Mouse (Mus musculus): ENCODE results near the gene Pcbp4.

Gene Pcbp4

DNA sequence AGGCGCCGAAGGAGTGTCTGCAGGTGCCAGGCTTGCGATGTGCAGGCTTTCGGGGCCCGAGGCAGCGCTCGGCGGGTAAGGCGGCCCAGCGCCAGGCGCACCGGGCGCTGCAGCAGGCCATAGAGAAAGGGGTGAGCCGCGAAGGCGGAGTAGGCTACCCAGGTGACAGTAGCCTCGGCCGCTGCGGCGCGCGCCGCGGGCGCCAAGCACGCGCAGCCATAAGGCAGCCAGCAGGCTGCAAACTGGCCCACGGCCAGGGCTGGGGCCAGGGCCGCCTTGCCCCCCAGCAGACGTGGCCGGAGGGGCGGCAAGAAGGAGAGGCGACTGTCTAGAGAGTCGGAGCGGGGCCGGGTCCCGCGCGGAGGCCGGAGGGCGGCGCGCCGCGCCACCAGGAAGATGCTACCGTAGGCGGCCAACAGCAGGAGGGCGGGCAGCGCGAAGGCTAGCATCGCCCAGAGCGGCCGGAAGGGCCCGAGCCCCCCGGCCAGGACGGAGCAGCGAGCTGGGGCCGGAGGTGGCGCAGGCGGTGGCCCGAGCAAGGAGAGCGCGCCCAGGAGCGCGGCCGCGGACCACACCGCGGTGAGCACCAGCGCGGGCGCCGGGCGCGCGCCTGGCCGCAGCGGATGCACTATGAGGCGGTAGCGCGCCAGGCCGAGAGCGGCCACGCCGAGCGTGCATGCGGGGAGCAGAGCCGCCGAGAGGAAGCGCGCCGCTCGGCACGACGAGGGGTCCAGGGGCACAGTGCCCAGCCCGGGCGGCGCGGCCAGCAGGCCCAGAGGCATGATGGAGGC lies 11.9 kb downstream of the Pcbp4 start:
- DNase-seq (ENCODE audit: low spot score), result no peak

DNA sequence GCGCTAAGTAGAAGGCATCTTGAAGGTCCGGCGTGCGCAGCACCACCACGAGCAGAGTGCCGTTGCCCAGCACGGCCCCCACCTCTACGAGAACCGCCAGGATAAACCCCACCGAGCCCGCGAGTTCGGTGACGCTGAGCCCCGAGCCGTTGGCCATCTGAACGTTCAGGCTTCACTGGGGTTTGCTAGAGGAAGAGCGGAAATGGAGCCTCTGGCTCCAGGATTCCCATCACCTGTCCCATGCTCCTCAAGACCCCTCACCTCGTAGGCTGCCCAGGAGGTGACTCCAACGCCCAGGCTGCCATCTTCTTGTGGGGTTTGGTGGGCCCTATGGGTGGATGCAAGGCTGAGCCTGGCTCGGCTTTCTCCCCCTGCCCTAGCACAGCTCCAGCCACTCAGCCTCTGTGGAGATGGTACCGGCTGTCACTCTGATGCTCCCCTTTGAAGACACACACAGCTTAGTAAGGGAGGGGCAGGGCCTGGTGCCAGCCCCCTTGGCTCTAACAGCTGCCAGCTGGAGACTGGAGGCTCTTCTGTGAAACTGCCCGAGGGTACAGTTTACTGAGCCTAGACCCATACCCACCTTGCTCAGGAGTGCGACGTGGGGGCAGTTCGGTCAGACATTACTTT lies 12.6 kb downstream of the Pcbp4 start, which contains the start of gene Gpr62:
Gene Gpr62, minus strand, starts transcription at position 368 of the 630 bp plus-strand sequence.
- no peak for DNase-seq (ENCODE audit: low spot score)

DNA sequence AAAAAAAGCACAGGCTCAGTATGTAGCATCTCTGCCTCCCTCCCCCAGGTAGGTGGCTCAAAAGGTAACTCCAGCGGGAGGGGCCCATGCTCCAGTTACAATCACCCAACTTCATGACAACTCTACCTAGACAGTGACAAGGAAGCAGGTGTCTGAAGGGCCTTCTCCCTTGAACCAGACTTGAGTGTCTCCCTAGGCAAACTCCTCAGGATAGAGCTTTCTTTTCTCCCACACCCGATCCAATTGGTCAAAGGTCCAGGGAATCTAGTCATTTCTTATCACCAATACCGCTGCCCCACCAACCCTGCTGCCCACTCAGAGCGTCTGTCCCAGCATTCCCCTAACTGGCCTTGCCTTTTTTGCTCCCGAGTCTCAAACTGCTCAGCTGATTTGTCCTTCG lies 13.6 kb downstream of the Pcbp4 start:
- DNase-seq (ENCODE audit: low spot score), result no peak

DNA sequence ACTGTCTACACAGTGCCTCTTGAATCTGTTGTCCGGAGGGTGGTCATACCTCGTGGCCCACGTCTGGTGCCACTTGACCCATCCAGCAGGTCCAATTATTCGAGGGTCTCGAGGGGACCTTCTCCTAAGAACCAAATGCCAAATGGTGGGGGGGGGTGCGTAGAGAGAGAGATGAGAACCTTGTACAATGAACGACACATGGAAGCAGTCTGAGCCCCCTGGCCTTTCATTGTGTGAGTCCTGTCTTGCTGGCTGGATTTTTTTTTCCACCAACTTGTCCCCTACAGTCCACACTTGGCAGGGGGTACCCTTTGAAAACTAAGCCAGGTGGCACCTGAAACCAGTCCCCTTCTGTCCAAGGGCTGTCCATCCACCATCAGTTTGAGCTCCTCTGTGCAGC lies 14.7 kb downstream of the Pcbp4 start:
- no peak for DNase-seq (ENCODE audit: low spot score)

DNA sequence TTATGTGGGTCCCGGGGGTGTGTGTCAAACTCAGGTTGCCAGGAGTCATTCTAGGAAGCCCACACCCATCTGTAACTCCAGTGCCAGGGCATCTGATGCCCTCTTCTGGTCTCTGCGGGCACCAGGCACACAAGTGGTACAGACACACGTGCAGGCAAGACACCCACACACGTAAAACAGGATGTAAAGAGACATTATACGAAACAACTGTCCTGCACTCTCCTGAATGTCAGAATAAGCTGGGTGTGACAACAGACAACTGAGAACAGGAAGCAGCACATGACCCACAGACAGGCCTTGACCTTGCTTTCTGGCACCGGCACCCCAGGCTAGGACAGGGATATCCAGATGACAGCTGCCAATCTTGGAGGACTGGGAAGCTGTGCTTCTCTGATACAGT lies 16.2 kb downstream of the Pcbp4 start:
- DNase-seq (ENCODE audit: low spot score), result no peak

DNA sequence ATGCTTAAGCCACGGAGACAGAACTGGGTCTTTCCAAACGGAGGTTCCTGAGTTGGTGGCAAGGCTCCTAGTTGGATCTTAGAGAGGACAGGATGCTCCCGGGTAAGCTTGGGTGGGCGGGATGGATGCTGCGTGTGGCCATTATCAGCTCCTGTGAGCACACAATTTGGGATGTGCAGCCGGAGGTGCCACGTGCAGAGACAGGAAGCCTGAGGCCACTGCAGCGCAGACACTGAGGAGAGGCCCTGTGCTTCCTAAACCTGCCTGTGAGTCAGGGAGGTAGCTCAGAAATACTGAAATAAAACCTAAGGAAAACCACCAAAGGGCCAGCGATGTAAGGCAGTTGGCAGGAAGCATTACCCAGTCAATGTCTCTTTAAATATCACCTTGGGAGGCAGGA lies 16.7 kb downstream of the Pcbp4 start:
- no peak for DNase-seq (ENCODE audit: low spot score)

DNA sequence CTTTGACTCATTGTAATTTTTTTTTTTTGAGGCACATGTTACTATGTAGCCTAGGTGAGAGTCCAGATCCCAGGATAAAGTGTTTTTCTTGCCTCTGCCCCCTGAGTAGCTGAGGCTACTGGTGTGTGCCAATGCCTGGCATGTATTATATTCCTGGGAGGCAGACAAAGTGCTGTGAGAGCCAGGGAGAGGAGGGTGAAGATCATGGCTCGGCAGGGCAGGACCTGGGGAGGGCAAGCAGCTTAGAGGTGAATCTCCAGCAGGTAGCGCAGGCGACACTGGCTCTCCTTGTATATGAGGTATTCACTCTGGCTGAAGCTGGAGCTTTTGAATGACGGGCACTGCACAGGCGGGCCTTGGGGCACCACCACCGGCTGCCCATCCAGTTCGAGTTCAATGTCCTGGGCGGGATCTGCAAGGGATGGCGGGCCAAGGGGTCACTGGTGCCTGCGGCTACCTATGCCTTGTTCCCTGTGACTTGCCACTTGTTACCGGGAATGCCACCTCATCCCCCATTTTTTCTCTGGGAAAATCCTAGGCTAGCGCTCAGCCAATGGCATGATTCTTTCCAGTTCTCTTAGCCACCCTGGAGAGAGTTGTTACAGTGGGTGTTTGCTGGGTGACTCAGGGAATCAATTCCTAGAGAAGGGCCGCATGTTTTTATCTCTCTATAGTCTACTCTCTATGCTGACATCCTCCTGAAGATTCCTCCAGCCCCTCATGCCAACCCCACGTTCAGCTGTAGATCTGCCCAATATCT lies 18.1 kb downstream of the Pcbp4 start:
- no peak for DNase-seq (ENCODE audit: low spot score)

DNA sequence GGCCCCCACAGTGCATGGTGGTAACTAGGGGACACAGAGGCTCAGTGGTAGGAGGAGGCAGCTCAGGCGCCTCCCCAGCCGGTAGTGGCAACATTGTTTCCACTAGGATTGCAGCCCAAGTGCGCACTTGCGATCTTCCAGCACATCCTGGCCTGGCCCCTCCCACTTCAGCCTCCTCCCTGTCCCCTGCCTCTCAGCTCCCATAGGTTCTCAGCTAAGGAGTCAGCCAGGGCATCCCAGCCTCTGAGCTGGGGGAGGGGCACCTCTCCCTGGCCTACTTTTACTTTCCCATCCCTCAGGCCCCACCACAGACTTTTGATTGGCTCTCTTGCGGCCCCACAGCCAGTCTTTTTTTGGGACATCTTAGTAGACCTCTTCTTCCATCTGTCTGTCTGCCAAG lies 18.8 kb downstream of the Pcbp4 start:
- no peak for DNase-seq (ENCODE audit: low spot score)

DNA sequence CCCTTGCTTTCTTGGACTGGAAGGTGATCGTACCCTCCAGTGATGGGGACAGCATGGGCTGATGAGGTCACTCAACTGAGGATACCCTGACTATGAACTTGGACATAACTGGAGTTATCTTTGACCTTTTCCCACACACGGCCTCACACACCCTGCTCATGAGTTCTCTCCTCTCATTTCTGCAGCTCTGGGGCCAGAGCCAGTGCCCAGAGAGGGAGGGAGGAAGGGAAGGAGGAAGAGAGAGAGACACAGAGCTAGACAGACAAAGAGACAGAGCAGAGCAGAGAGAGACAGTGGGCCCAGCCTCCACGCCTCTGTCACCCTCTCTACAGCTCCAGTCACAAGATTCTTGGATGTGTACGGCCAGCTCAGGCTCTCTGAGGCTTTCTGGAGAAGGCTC lies 19.2 kb downstream of the Pcbp4 start:
- DNase-seq (ENCODE audit: low spot score), result no peak

DNA sequence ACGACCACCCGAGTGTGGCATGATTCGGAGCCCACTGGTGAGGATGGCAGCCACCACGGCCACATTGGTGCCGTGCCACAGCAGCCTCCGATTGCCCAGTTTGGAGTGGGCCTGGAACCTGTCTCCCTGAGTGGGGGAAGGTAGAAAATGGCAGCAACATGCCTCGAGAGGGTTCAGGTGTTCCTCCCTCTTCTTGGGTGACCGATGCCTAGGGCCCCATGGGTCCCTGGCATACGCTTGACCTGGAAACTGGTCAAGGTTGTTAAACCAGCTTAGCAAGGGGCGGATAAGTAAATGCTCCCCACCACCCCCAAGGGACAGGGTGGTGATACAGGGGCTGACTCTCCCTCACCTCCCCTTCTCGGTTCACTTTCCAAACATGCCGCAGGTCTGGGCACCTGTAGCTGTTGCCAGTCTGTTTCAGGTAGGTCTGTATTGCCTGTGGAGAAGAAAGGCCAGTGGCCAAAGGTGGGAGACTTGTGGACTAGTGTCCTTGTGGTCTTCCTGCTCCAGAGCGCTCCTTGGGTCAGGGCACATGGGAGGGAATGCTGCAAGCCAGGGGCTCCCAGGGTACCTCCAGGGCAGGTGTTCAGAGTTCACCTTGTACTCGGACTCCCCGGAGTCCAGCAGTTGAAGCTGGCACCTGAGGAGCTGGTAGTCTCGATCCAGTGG lies 20.1 kb downstream of the Pcbp4 start:
- DNase-seq (ENCODE audit: low spot score), result no peak

DNA sequence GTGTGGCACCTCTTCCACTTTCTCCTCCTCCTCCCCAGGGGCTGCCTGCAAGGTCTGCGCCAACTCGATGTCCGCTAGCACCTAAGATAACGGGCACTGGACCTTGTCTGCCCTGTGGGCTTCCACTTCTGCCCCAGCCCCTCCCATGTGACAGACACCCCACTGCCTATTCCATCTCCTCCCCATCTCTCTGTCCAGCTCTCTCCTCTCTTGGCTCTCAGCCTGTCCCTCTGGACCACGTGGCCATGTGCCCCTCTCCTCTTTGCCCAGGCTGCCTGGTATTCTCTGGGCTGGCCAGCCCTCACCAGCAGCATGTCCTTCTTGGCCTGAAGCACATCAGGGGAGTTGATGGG lies 20.6 kb downstream of the Pcbp4 start:
- DNase-seq (ENCODE audit: low spot score), result no peak

DNA sequence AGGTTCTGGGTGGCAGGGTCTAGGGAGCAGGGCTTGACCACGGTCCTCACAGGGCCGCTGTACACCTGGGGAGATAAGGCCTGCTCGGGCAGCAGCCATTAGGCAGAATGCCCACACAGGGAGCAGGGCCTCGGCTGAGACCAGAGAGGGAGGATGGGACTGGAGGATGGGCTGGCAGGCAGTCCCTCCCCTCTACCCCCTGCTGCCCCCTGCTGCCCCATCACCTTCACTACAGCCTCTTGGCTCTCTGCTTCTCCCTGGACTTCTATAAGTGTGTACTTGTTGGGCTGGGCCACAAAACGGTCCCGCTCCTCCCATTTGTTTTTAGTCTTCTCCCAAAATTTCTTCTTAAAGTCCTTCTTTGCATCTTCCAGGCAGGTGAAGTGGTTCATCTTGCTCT lies 21.4 kb downstream of the Pcbp4 start:
- peak; percentile 76 for DNase-seq (ENCODE audit: low spot score)

DNA sequence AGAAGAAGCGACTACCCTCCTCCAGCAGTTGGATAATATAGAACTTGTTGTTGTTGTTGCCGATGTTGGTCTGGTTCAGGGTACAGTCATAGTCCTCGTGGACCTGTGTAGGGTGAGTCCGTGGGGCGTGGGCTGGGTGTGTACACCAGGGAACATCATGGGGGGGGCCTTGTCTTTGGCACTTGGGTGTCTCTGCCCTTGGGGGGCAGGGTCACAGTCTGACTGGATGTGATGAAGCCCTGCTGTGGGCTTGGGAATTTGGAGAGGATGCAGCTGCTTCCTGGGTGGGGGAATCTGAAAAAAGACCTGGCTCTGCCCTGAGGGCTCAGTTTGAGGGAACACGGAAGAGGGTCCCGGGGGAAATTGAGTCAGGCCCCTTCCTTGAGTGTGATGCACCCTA lies 22.0 kb downstream of the Pcbp4 start:
- DNase-seq (ENCODE audit: low spot score), result peak; percentile 75

DNA sequence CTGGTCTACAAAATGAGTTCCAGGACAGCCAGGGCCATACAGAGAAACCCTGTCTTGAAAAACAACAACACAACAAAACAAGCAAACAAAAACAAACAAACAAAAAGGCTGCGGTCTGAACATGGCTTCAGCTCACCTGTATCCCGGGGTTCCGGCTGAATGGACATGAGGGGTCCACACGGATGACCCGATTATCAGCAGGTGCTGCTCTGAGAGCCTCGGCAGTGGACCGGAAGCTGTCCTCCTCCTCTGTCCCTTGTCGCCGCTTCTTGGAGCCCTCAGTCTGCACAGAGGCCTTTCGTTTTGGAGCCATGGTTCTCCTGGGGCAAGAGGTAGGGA lies 22.5 kb downstream of the Pcbp4 start, which contains the start of gene Rrp9:
Gene Rrp9, plus strand, starts transcription at position 301 of the 339 bp plus-strand sequence.
- no peak for DNase-seq (ENCODE audit: low spot score)

DNA sequence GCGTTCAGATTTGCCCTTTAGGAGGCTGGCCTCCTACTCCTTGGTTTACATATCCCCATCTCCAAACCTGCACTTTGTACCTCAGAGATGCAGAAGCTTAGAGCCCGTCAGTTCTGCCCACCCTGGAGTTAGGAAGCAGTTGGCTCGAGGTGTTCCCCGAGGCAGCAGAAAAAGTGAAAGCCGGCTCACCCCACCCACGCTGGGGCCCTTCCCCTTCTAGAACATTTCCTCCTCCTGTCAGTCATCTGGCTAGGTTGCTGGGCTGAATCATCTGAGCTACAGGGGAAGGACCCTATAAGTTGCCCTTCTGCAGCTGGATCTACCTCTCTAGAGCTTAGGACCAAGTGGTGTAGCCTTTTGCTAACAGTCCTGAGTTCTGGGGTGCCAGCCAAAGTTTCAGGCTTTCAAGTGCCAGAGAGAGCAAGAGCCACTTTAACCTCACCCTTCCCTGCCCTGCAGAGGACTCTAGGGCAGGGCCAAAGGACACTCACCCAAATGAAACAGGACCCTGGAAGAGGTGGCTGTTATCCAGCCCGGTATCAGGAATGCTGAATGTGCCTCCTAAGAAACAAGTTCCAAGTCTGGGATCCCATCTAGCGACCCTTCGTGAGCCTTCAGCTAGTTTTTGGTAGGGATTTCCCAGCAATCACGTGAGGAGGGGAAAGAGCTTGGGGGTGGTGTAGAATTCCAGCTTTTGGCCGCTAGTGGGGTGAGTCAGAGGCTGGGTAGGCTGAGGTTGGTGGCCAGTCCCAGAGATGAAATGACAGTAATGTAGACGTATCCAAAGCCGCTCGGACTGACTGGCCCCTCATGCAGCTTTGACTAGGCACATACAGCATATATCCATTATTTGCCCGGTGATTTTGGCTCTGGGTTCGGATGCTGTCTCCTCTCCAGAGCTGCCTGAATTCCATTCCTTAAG lies 23.2 kb downstream of the Pcbp4 start:
- peak; percentile 73 for DNase-seq (ENCODE audit: low spot score)

DNA sequence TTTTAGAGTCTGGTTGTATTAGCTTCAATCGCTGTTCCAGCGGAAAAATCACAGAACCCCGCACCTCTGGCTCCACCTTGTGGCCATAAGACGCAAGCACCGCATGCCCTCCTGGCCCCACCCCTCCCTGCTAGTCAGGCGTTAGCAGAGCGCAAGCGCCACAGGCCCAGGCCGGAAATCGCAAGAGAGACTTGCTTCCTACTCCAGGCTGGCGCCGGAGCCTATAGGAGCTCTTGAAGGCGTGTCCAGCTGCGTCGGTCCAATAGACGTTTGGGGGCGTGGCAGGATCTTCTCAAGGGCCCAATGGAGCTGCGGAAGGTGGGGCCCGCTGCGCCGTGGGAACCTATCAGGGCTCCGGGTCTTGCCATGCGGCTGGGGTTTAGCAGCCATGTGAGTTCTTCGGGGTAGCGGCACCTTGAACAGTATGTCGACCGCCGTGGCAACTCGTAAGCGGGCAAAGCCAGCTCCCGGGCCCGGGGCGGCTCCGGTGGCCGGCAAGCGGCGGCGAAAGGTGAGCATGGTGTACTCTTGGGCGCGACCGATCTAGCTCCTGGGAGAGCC lies 23.9 kb downstream of the Pcbp4 start, which contains the start of gene Parp3:
Gene Parp3, minus strand, starts transcription at position 26 of the 561 bp plus-strand sequence.
- DNase-seq (ENCODE audit: low spot score), result peak; percentile 99

DNA sequence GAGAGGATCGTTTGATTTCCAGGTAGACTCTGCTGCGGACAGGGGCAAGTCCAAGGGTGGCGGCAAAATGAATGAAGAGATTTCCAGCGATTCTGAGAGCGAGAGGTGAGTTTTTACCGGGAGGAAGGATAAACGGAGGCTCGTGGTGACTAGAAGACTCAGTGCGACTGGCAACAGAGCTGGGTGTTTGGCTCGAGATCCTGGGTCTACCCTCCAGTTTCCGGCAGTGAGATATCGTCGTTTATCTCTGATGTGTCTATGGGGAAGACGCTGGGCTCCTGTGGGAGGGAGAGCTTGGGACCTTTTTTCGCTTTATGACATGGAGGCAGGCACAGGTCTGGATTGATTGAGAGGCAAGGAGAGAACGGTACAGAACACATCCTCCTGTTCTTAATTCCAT lies 24.6 kb downstream of the Pcbp4 start:
- DNase-seq (ENCODE audit: low spot score), result no peak

DNA sequence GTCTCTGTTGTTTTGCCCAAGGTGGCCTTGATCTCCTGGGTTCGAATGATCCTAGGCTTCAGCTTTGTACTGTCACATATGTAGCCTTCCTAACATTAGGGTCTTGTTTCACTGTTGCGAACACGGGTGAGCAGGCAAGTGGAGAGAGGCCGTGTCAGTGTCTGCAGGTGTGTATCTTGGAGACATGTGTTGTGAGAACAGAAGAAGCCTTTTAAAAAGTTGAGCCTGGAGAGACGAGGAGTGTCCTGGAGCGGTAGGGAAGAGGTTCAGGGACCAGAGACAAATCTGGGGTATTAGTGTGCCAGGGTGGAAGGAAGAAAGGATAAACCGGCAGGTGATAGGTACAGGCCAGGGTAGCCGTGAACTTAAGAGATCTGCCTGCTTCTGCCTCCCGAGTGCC lies 25.0 kb downstream of the Pcbp4 start:
- no peak for DNase-seq (ENCODE audit: low spot score)

DNA sequence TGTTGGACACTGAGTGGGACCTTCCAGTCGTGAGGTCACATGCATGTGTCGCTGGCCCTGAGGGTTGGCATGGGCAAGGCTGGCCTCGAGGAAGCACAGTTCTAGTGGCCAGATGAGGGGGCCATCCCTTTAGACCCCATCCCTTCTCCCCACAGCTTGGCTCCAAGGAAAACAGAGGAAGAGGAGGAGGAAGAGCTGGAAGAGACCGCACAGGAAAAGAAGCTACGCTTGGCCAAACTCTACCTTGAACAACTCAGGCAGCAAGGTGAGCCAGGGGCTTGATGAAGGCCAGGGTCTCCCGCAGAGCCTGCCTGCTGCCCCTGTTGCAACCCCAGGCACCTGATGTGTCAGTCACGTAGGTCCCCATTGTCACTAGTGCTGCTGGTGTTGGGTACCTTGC lies 27.4 kb downstream of the Pcbp4 start:
- DNase-seq (ENCODE audit: low spot score), result no peak

DNA sequence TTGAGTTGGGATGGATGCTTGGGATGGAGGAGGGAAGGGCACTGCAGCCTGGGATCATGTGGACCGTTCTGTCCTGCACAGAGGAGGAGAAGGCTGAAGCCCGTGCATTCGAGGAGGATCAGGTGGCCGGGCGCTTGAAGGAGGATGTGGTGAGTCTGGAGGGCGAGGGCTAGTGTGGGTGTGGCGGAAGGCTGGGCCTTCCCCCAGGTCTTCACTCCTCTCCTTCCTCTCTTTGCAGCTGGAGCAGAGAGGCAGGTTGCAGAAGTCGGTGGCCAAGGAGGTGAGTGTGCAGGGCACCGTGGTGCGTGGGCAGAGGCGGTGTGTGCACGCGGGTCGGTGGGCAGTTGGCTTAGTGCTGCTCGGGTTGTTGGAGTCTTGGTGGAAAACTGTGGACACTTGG lies 28.0 kb downstream of the Pcbp4 start:
- no peak for DNase-seq (ENCODE audit: low spot score)

DNA sequence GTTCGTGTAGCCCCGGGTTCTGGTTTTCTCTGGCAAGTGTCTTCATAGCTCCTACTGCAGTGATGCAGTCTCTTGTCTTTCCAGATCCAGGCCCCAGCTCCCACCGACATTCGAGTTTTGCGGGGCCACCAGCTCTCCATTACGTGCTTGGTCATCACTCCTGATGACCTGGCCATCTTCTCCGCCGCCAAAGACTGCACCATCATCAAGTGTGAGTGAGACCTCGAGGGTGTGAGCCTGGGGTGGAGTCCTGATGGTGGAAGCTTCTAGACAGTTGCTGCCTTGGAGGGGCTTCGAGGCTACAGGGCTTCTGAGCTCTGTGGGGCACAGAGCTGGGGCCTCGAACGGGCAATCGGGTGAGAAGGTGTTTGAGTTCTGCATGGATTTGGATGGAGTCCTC lies 28.6 kb downstream of the Pcbp4 start:
- DNase-seq (ENCODE audit: low spot score), result no peak
